Mouse (Mus musculus) kidney, postnatal 14 days (tissue): Measurements from ENCODE around the gene Abca1.

ENCODE experiments used
- DNase-seq: peaks from one replicate; pipeline ENCODE4 v3.0.0; 2022; ENCODE audit warnings: mixed read lengths

The Abca1 gene

DNA sequence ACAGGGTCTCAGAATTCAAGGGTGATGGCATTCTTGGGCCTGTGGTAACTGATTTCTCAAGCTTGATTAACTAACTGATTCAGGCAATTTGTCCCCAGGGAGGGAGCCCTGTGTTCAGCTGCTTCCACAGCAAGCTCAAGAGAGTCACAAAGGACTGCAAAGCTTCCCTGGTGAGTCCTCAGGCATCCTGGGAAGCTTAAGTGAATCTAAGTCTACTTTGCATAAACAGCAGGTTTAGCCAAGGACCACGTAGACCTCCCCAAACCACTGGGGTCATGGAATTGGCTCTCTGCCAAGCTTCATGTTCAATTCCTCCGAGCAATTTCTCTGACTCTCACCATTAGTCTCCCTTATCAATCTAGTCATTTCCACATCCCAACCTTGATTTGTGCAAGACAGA, 12.2 kb downstream of the Abca1 start:
- DNase-seq, result no peak

- DNase-seq, result no peak
These were observed 12.6 kb downstream of the Abca1 start for GRCm38 (mm10) chr4:53147046-53147445.

- DNase-seq, result no peak
These were observed 13.3 kb downstream of the Abca1 start for GRCm38 (mm10) chr4:53146227-53146949.

- DNase-seq, result no peak
These were observed 14.1 kb downstream of the Abca1 start for GRCm38 (mm10) chr4:53145434-53146168.

DNA sequence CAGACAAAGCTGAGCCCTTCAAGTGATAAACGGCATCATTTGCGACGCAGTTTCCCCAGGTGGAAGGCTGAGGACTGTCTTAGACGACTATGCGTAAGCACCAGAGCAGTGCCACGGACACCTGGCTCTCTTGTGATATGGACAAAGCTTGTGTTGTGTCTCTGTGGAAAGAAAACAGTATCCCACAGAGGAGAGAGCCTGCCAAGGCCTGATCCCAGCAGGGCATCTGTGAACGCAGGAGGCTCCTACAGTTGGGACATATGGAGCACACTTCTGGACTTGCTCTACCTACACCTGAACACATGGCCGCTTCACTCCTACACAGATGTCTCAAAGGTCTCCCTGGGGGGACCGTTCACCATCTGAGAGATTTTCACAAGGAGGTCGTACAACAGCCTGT, 15.1 kb downstream of the Abca1 start:
- no peak for DNase-seq

DNA sequence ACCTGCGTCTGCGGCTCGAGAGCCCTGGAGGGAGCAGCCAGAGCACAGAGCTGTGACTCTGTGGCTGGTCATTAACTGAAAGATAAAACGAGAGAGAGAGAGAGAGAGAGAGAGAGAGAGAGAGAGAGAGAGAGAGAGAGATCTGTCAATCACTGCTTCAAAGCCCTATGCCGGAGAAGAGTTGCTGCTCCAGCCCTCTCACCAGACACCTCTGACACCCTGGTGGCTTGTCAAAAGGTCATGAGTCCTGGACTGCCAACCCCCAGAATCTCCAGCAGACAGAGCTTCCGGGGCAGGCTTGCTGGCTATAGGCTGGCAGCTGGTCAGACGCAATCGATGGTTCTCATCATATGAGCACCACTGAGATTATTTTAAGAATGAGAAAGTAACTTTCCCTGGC, 15.7 kb downstream of the Abca1 start:
- DNase-seq, result no peak

GRCm38 (mm10) chr4:53140678-53141077, 19.0 kb downstream of the Abca1 start:
- DNase-seq, result no peak

- peak; percentile 40 for DNase-seq
These were observed 20.2 kb downstream of the Abca1 start for GRCm38 (mm10) chr4:53139495-53139894.

DNA sequence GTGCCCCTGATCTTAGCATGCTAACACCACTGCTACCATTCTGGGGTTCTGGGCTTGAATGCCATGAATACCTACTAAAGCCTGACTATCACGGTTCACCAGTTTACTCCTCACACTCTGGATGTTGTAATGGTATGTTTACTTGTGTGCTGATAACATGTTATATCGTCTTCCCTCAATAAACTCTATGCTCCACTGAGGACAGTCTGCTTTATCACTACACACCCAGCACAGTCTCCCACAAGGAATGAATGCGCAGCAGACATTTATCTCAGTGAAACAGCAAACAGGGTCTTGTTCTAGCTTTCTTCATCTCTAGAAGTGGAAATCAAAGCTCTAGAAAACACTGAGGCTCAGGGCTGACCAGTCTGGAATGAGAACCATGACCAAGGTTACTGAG, 20.7 kb downstream of the Abca1 start:
- DNase-seq, result no peak

DNA sequence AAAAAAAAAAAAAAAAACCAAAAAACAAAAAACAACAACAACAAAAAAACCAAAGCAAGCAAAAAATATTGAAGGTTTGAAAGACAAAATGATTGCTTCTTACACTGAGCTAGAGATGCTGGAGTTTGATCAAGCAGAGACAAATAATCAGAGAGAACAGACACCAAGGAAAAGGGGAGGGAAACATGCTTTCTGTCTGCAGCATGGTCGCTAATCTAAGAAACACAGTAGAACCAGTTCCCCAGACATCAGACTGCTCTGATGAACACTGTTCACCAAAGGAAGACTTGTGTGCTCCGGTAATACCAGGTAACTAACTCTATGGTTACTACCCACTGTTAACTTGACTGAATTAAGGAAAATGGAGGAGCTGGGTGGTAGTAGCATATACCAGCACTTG, 22.6 kb downstream of the Abca1 start:
- DNase-seq, result no peak

DNA sequence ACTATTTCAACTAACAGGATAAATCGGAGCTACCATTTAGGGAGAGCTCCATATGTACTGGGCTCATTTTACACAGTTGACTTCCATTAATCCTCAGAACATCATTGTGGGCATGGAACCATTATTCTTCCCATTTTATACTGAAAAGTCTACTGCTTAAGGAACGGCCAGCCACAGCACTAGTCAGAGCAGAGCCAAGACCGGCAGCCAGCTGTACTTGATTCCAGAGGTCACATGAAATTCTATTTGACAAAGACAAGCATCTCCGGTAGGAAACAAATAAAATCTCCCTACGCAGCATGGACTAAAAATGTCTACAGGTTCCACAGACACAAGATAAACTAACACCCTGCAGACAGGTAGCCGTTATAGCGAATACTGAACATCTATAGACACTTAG, 24.9 kb downstream of the Abca1 start:
- DNase-seq, result peak; percentile 37

DNA sequence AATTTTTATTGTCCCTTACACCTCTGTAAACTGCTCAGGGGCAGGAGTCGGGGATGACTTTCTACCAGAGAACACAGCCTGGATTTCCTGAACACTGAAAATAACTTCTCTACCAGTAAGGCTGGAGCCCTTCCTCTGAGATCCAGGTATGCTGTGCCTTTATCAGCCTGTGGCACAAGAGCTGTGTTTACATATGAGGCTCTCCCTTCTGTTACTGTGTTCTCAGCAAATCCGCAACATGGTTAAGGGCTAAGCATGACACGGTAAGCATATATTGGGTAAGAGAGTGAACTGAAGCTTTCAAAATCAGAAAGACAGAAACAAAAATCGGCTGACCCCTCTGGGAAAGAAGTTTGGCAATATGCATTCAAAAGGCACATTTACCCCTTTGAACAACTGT, 25.7 kb downstream of the Abca1 start:
- DNase-seq, result no peak

DNA sequence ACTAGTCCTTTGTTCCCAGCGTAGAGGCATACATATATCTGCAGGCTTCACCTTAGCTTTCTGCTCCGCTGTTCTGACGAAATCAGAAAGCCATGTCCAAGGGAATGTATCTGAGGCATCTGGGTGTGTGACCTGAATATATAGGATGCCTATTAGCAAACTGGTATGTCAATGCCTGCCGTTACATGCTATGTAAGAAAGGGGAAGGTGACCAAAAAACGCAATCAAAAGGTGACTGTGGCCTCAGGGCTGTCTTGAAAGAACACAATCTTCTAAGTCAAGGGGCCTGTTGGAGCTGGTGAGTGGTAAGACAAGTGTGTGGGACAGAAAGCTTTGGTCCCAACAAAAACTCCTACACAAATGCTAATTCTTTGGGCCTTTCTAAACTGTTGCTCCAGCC, 28.2 kb downstream of the Abca1 start:
- no peak for DNase-seq

DNA sequence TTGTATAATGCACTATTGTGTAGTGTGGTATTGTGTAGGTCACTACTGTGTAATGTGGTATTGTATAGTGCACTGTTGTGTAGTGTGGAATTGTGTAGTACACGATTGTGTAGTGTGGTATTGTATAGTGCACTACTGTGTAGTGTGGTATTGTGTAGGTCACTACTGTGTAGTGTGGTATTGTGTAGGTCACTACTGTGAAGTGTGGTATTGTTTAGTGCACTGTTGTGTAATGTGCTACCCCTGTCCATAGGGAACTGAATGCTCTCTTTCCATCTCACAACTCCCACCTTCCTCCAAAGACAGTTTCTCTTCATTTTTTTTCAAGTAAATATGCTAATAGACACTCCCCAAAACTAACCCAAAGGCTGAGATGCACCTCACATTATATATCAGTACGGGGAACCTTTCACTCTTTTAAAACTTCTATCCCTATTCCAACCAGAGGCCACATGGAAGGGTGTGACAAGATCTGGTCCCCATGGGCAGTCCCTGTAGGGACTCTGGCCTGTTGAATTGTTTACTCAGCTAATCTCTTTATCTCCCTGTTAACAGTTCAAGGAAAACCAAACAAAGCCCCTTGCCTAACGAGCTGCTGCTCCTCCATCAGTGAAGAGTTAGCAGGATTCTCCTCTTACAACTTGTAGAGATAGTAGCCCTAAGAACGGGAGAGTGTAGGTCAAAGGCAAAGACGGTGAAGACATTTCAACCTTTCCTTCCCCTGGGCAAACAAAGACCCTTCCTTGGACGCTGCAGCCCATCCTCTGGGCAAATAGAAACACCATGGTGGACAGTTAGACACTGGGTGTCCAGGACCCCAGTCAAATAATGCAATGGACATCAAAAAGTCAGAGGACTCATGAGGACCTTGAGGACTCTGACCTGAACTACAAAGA, 28.8 kb downstream of the Abca1 start:
- DNase-seq, result no peak

- no peak for DNase-seq
These were observed 29.9 kb downstream of the Abca1 start for GRCm38 (mm10) chr4:53129716-53130301.

DNA sequence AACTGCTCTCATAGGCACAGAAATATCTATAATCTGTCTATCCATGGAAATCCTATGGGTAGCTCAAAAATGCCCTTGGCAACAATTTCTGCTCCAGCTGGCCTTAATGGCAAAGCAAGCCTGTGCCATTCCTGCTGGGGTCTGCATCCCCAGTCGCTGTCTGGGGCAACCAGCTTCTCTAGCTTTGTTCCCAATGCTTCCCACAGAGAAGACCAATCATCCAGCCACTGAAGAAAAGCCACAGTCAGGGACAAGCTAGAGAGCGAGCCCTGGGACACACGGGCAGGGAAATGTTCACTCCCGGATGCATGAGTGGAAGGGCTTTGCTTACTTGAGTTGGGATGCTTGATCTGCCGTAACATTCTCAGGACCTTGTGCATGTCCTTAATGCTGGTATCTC, 32.4 kb downstream of the Abca1 start:
- DNase-seq, result no peak

GRCm38 (mm10) chr4:53126794-53127193, 32.9 kb downstream of the Abca1 start:
- DNase-seq, result no peak

- DNase-seq, result no peak
These were observed 34.7 kb downstream of the Abca1 start for GRCm38 (mm10) chr4:53124837-53125490.

DNA sequence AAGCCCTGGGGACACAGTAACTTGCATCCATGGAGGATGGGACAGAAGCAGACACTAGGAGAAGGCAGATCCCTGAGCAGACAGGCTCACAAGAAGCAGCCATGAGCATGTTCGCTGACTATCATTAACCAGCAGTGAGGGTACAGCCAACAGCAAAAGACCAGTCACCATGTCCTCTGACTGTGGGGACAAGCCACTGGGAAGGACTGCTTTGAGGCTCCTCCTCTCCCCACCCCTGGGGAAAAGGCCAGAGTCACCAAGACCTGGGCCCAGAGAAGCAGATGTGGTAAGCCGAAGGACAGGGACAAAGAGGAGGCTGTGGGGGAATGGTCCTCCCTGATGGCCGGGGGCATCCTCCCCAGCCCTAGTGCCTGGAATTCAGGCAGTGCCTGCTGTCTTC, 37.4 kb downstream of the Abca1 start:
- no peak for DNase-seq

GRCm38 (mm10) chr4:53121516-53122227, 38.0 kb downstream of the Abca1 start:
- DNase-seq, result peak; percentile 56

DNA sequence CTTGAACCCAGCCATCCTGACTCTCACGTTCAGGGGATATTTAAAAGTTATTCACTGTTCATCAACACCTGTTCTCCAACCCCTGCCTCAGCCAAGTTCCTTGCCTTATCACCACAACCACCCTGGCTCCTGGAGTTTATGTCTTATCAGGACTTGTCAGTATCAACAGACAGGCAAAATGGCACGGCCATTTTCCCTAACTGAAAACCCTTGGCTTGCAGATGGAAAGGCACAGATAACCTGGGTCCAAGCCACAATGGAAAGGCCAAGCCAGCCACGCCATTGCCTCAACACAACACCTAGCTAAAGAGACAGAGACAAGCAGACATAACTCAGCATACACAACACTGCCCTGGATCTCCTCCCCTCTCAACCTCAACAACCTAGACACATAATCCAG, 38.6 kb downstream of the Abca1 start:
- no peak for DNase-seq
